Mouse (Mus musculus) activated CD4-positive, CD25-positive, alpha-beta regulatory T cell, adult 4 months (primary cell): ENCODE measurements around the gene Kng2. TPM values are rescaled to one million over a fixed set of nuclear protein-coding genes. Genes with fewer than 3 reads are reported as not detected.
"Not testable (repeated sequence)": the region's sequence is repeated elsewhere in the genome, so short reads cannot be mapped to it uniquely, and the experiment has no call there.

Source experiments
- ATAC-seq: one replicate; pipeline ENCODE4 v1.8.0; 2017
- polyA plus RNA-seq, 2 experiments: library from polyadenylated mRNA; unstranded; fragments of 100-300 nt; shearing (Covaris generic); gene quantifications; one replicate each; pipeline ENCODE4 v1.2.1; 2017

Kng2 gene
- polyA plus RNA-seq: not detected

- ATAC-seq: not testable (repeated sequence)
These were observed at the start of gene Kng2 for GRCm38 (mm10) chr16:23028966-23029600. Gene Kng2 (minus strand): TSS chr16:23029482.

GRCm38 (mm10) chr16:23077516-23077915 lies 48.2 kb upstream of the Kng2 start:
- ATAC-seq: not testable (repeated sequence)

DNA sequence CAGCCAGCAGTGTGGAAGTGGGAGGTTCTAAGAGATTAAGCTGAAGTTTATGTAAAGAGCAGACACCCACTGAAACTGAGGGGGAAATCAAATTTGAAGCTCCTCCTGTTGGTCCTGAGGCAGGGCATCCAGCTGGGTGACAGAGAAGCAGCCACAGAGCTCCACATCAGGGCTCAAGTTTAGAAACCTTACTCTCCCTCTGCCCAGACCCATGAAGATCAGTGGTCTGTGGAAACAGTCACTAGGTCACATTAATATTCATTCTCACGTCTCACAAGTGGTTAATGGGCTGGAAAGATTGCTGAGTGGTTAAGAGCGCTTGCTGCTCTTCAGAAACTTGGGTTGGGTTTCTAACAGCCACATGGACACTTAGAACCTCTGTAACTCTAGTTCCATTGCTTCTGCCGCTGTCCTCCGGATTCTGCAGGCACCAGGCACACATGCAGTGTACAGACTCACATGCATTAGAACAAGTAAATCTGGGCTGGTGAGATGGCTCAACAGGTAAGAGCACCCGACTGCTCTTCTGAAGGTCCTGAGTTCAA lies 31.6 kb upstream of the Kng2 start:
- not testable (repeated sequence) for ATAC-seq

GRCm38 (mm10) chr16:23059630-23060029 lies 30.3 kb upstream of the Kng2 start:
- not testable (repeated sequence) for ATAC-seq

GRCm38 (mm10) chr16:23057668-23058447 lies 28.6 kb upstream of the Kng2 start, which contains the start of gene Kng1:
Gene Kng1 (plus strand): TSS chr16:23057865.
- ATAC-seq: not testable (repeated sequence)

GRCm38 (mm10) chr16:23046319-23046718 lies 17.0 kb upstream of the Kng2 start:
- no peak for ATAC-seq

DNA sequence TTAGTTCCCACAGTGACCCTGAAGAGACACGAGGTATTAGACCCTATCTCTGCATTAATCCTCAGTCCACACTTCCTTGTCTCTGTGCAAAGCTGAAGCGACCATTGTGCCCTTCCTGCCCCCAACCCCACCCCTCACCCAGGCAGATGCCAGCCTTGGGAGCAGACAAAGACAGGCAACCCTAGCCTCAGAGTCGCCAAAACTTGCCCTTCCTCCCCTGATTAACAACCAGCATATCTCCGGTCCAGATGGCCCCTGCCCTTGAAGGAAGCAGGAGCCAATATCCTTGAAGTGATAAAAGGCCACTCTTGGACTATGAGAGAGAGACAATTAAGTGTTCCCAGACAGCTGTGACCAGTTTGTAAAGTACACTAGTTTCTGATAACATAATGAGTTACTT lies 11.6 kb upstream of the Kng2 start:
- no peak for ATAC-seq

DNA sequence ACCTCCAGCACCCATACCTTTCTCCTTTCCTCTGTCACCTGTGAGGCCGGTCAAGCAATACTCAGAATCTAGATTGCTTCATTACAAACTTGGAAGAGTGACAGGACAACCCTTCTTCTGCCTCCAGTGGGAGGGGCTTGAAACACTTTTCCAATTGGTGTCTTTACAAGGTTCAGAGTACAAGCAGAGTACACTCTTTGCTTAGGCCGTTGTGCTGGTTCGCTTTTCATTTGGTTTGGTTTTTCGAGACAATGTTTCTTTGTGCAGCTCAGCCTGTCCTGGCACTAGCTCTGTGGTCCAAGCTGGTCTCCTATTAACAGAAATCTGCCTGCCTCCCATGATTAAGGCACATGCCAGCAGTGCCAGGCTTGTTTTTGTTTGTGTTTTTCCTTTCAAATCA lies 10.0 kb upstream of the Kng2 start:
- ATAC-seq: no peak

GRCm38 (mm10) chr16:23037744-23038143 lies 8.5 kb upstream of the Kng2 start:
- ATAC-seq: no peak

DNA sequence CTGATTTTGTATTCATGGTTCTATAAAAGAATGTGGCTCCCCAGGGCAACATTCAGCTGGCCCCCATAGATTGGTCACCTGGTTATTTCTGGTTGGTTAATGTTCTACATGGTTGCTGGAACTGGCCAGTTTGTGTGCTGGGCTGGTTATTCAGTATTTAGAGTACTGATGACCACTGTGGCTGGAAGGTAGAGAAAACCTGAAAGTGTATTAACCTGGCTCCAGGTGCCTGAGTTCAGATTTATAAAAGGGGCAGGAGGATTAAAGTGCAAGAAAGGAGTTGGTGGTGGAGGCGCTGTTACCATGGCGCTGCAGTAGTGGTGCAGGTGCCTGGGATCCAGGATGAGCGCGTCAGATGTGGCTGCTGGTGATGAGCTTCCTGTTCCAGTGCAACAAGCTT lies 4.4 kb upstream of the Kng2 start:
- no peak for ATAC-seq

DNA sequence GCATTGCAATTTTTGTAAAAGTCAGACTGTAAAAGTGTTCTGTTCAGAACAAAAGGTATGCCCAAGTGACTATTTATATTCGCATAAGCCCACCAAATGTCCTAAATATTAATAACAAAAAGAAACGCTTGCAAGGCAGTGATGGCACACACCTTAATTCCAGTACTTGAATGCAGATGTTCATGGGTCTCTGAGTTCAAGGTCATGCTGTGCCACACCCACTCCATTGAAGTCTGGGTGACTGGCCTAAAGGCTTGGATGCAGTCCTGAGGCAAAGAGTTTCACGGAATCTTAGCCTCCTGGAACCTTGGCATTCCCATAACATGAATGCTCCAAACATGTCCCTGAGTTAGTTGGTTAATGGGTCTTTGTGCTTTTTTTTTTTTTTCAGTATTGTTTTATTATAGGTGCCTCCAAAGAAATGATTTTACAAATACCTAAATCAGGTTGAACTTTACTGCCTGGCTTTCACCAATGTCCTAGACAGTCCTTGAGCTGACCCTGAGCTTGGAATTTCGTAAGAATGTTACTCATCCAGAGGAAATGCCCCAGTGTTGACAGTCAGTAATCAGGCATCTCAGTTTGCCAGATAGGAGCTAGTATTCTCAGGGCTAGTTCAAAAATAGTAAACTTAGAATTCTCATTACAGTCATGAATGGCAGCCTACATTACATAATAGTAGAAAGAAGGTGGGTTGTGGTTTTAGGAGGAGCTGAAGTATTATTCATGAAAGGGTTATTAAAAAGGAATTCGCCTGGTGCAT lies 1.6 kb upstream of the Kng2 start:
- ATAC-seq: no peak

GRCm38 (mm10) chr16:23027341-23027740 lies 1.9 kb downstream of the Kng2 start:
- ATAC-seq: not testable (repeated sequence)

GRCm38 (mm10) chr16:23026582-23026981 lies 2.7 kb downstream of the Kng2 start:
- ATAC-seq: no peak

- ATAC-seq: no peak
These were observed 4.2 kb downstream of the Kng2 start for GRCm38 (mm10) chr16:23025111-23025510.

GRCm38 (mm10) chr16:23020571-23020970 lies 8.7 kb downstream of the Kng2 start:
- not testable (repeated sequence) for ATAC-seq

DNA sequence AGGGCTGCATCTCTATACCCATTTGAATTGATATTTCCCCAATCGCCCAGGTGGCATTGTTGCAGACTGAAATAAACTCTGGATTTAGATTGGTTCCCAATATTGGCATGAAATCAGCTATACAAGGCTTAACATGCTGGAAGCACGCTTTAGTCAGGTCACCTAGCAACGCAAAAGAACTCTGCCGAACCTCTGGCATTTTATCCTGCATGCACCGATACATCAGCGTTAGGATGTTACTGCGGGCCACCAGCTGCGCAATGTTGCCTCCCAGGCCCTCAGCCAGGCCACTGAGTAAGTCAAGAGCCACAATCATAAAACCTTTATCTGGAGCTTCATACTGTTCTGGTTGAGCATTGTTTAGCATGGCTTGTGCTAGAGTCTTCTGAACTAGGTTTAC lies 14.6 kb downstream of the Kng2 start:
- ATAC-seq: not testable (repeated sequence)

GRCm38 (mm10) chr16:23013786-23014185 lies 15.5 kb downstream of the Kng2 start:
- ATAC-seq: not testable (repeated sequence)

DNA sequence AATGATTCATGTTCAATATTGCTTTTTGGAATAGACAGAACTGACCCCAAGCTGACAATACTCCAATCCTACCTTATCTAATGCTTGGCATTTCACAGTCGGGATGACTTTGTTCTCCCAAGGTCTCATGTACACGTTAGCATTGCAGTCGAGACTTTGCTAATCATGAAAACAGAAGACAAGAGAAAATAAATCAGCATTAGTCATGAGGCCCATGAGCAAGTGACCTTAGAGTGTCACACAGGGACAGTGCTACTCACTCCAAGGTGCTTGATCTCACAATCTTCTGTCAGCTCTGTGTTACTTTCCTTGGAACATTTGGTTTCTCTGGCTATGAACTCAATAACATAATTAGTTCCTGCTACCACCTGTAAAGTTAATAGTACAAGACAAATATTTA lies 32.3 kb downstream of the Kng2 start:
- ATAC-seq: not testable (repeated sequence)

DNA sequence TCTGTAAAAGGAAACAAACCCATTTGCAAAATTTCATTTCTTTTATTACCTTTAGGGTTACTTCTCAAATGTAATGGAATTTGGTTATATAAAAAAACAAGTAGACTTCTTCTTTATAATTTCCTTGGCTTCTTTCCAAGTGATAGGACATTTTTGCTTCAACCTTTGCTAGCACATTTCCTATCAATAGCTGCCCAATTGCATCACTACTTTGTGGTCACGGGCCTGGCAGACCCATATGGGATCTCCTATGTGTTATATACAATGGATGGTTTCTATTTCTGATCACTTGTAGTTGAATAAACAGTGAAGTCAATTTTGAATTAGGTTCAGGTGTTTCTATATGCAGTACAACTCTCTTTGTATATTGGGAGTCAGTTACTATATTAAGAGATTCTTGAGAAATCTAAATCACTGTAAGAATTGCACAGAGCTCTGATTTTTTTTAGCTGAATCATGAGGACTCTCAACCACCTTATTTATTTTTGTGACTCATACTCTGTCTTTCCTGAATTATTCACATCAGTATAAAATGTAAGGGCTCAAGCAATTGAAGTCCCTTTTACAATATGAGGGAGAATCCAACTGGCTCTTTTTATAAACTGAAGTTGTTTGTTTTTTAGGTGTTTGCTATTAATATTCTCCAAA lies 61.8 kb downstream of the Kng2 start:
- ATAC-seq: no peak

DNA sequence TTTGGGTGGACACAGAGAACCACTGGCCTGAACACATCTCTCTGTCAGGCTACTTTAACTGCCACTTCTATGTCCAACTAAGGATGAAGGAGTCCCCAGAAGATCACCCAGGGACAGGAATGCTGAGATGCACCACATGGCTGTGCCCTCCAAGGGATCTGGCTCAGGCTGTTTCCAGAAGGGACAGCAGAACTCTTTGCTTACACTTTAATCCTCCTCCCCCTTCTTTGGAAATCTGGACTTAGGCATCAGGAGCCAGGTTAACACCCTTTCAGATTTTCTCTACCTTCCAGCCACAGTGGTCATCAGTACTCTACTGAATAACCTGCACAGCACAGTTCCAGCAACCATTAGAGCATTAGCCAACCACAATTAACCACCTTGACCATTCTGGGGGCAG lies 66.0 kb downstream of the Kng2 start:
- ATAC-seq: no peak

- no peak for ATAC-seq
These were observed 67.0 kb downstream of the Kng2 start for GRCm38 (mm10) chr16:22962256-22962655.

DNA sequence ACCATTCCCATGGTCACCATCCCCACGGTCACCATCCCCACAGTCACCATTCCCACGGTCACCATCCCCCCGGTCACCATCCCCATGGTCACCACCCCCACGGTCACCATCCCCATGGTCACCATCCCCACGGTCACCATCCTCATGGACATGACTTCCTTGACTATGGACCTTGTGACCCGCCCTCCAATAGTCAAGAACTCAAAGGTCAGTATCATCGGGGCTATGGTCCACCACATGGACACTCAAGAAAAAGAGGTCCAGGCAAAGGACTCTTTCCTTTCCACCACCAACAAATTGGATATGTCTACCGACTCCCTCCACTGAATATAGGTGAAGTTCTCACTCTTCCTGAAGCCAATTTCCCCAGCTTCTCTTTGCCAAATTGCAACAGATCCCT lies 68.2 kb downstream of the Kng2 start:
- no peak for ATAC-seq

DNA sequence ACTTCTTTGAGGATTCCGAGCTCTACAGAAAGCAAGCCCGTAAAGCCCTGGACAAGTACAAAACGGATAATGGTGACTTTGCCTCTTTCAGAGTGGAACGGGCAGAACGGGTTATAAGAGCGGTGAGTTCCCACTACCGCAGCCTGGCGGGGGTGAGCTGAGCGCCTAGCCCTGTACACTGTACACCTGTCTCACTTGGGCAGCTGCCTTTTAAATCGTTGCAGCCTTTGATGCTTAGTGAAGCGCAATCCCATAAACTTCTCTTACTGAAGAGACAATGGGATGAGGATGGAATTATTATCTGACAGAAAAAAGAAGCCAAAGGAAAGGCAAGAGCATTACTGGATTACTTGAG lies 73.2 kb downstream of the Kng2 start:
- ATAC-seq: no peak
